Mouse (Mus musculus): ENCODE measurements around the gene Akt1s1.

DNA sequence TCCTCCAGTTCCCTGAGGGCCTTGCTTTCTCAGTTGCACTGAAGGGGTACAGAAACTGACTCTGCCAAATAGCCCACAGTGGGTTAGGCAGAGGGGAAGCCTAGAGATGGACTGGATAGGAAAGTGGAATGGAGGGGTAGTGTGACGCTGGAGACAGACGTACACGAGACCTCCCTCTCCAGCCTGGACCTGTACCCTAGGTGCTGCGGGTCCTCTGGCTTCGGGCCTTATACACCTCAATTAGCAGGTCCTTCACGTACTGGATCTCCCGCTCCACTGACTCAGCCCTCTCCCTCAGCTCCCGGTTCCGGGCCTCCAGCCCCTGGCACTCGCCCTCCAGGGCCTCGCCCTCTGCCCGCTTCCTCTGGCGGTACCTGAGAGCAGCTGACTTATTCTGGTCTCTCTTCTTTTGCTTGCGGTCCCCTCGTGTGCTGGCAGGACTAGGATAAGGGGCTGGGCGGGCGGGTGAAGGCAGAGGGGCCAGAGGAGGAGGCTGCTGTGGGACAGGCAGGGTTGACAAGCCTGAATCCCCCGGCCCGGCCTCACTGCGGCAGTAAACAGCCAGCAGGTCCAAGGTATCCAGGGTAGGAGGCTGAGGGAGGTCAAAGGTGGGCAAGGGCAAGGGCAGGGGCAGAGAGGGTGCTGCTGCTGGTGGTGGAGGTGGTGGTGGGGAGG, 36.0 kb upstream of the Akt1s1 start:
- TF ChIP-seq CTCF (IDR thresholded peaks at IDR 0.05): no peak
- TF ChIP-seq EP300 (IDR thresholded peaks at IDR 0.05): no peak

All from lung, postnatal 0 days (tissue).